Mouse (Mus musculus) liver, embryonic 12.5 days (tissue): ENCODE results near the gene Neurl4. TPM values are rescaled to one million over a fixed set of nuclear protein-coding genes. Genes with fewer than 3 reads are reported as not detected.
"Not testable (repeated sequence)": the region's sequence is repeated elsewhere in the genome, so short reads cannot be mapped to it uniquely, and the experiment has no call there.

Experiments used
- ATAC-seq: fragments of 200-750 bp; cut with Nextera tagmentation; 2 replicates; pipeline ENCODE4 v1.8.0; 2017; ENCODE audit warnings: moderate number of reproducible peaks, mild to moderate bottlenecking, moderate library complexity
- H3K27ac ChIP-seq: fragments of 300-500 bp; sonication (generic); 2 replicates; pipeline ENCODE4 v1.5.1; 2016; ENCODE audit warnings: mild to moderate bottlenecking
- H3K27me3 ChIP-seq: fragments of 300-500 bp; sonication (generic); replicated peaks from 2 replicates; pipeline ENCODE4 v1.6.1; 2016; ENCODE audit warnings: mild to moderate bottlenecking, moderate library complexity
- H3K36me3 ChIP-seq: fragments of 300-500 bp; sonication (generic); 2 replicates; pipeline ENCODE4 v1.6.1; 2016; ENCODE audit warnings: mild to moderate bottlenecking, moderate library complexity
- H3K4me1 ChIP-seq: fragments of 300-500 bp; sonication (generic); 2 replicates; pipeline ENCODE4 v1.6.1; 2016
- H3K4me2 ChIP-seq: fragments of 300-500 bp; sonication (generic); 2 replicates; pipeline ENCODE4 v1.6.1; 2016; ENCODE audit warnings: mild to moderate bottlenecking, moderate library complexity
- H3K4me3 ChIP-seq: fragments of 300-500 bp; sonication (generic); 2 replicates; pipeline ENCODE4 v1.5.1; 2016; ENCODE audit warnings: mild to moderate bottlenecking, moderate library complexity
- H3K9ac ChIP-seq: fragments of 300-500 bp; sonication (generic); 2 replicates; pipeline ENCODE4 v1.6.1; 2016; ENCODE audit warnings: mild to moderate bottlenecking, moderate library complexity
- H3K9me3 ChIP-seq: fragments of 300-500 bp; sonication (generic); replicated peaks from 2 replicates; pipeline ENCODE4 v1.6.1; 2016; ENCODE audit warnings: mild to moderate bottlenecking, moderate library complexity
- WGBS: fragments of 180-500 bp; shearing (Covaris S2); methylation state at CpG from one replicate; pipeline ENCODE4 v1.1.7; 2016; ENCODE audit not compliant: insufficient replicate concordance; 5-methylcytosine and 5-hydroxymethylcytosine counted together
- polyA plus RNA-seq: library from polyadenylated mRNA; unstranded; fragments of >200 nt; fragmentation: Nextera tagmentation; extraction: Ambion mirVana; gene quantifications from 2 replicates; pipeline ENCODE4 v1.2.1, GENCODE M21; 2016

The Neurl4 gene
- 4.5 and 5.7 TPM in 2 replicates for polyA plus RNA-seq

- peaks cover 49% of the 10 kb centered on the region for H3K4me1 ChIP-seq
These were observed at the start of gene Neurl4, which contains the start of gene 2810408A11Rik for GRCm38 (mm10) chr11:69900471-69901405. Gene Neurl4, plus strand, starts transcription at chr11:69901072. Gene 2810408A11Rik, minus strand, starts transcription at chr11:69900987.

GRCm38 (mm10) chr11:69853994-69854393 lies 46.9 kb upstream of the Neurl4 start:
- WGBS: 10% methylated on average over 7 of the region's 7 CpGs
- H3K4me3 ChIP-seq: peak overlapping the region; percentile 42
- peaks cover 42% of the 10 kb centered on the region for H3K36me3 ChIP-seq
- peaks cover 25% of the 10 kb centered on the region for H3K27me3 ChIP-seq
- H3K9me3 ChIP-seq: no peaks in the 10 kb centered on the region
- ATAC-seq: peak; percentile 93
- peak overlapping the region; percentile 73 for H3K9ac ChIP-seq
- peak overlapping the region; percentile 99 for H3K27ac ChIP-seq
- peak overlapping the region; percentile 72 for H3K4me2 ChIP-seq
- H3K4me1 ChIP-seq: peaks cover 72% of the 10 kb centered on the region

More at GRCm38 (mm10) chr11:69900471-69901405, at the start of gene Neurl4, which contains the start of gene 2810408A11Rik:
- peak within 1 kb of the TSS; percentile 92 for H3K9ac ChIP-seq
- peak within 1 kb of the TSS; percentile 86 for H3K4me3 ChIP-seq
- peak; percentile 91 for ATAC-seq
- peak within 1 kb of the TSS; percentile 95 for H3K4me2 ChIP-seq
- no peaks in the 10 kb centered on the region for H3K9me3 ChIP-seq
- peaks cover 8% of the 10 kb centered on the region for H3K27me3 ChIP-seq
- peaks cover 27% of the 10 kb centered on the region for H3K36me3 ChIP-seq
- under 1% methylated on average over 38 of the region's 38 CpGs for WGBS
- peak within 1 kb of the TSS; percentile 95 for H3K27ac ChIP-seq

- no peak for ATAC-seq
- H3K36me3 ChIP-seq: peaks cover 35% of the 10 kb centered on the region
- H3K9me3 ChIP-seq: no peaks in the 10 kb centered on the region
- H3K4me1 ChIP-seq: peaks cover 65% of the 10 kb centered on the region
- 58% methylated on average over 10 of the region's 10 CpGs for WGBS
- H3K4me3 ChIP-seq: peak overlapping the region; percentile 16; the same call in 1 of the 2 replicates
- H3K9ac ChIP-seq: peak overlapping the region; percentile 66
- H3K27me3 ChIP-seq: peaks cover 32% of the 10 kb centered on the region
- H3K27ac ChIP-seq: peak overlapping the region; percentile 99
- peak overlapping the region; percentile 72 for H3K4me2 ChIP-seq
These were observed 46.2 kb upstream of the Neurl4 start for GRCm38 (mm10) chr11:69854680-69855079.

- H3K27ac ChIP-seq: peak overlapping the region; percentile 99
- H3K4me2 ChIP-seq: peak overlapping the region; percentile 72
- no peaks in the 10 kb centered on the region for H3K9me3 ChIP-seq
- H3K36me3 ChIP-seq: peaks cover 29% of the 10 kb centered on the region
- WGBS: 23% methylated on average over 16 of the region's 16 CpGs
- peaks cover 36% of the 10 kb centered on the region for H3K27me3 ChIP-seq
- H3K4me3 ChIP-seq: peak overlapping the region; percentile 16; the same call in 1 of the 2 replicates
- peaks cover 59% of the 10 kb centered on the region for H3K4me1 ChIP-seq
- ATAC-seq: peak; percentile 38
- H3K9ac ChIP-seq: peak overlapping the region; percentile 66
These were observed 45.5 kb upstream of the Neurl4 start for GRCm38 (mm10) chr11:69855347-69855746.

- no peak within 1 kb of the TSS for H3K27ac ChIP-seq
- 35% methylated on average over 30 of the region's 30 CpGs for WGBS
- peaks cover 34% of the 10 kb centered on the region for H3K4me1 ChIP-seq
- no peaks in the 10 kb centered on the region for H3K9me3 ChIP-seq
- H3K9ac ChIP-seq: no peak within 1 kb of the TSS
- no peak for ATAC-seq
- H3K4me2 ChIP-seq: peak within 1 kb of the TSS; percentile 21; the same call in 1 of the 2 replicates
- H3K36me3 ChIP-seq: no peaks in the 10 kb centered on the region
- H3K4me3 ChIP-seq: no peak within 1 kb of the TSS
- peaks cover 36% of the 10 kb centered on the region for H3K27me3 ChIP-seq
These were observed 42.5 kb upstream of the Neurl4 start, which contains the start of gene Tnk1 for GRCm38 (mm10) chr11:69858113-69858998. Gene Tnk1, minus strand, starts transcription at chr11:69858730.

GRCm38 (mm10) chr11:69863729-69864128 lies 37.1 kb upstream of the Neurl4 start:
- H3K9me3 ChIP-seq, H3K36me3 ChIP-seq: not testable (repeated sequence)
- 74% methylated on average over 3 of the region's 3 CpGs for WGBS
- Histone ChIP-seq H3K4me2 (peak overlapping the region; percentile 61), H3K4me1 (peaks cover 45% of the 10 kb centered on the region), H3K27ac (peak overlapping the region; percentile 84), H3K4me3 (peak overlapping the region; percentile 2; the same call in 1 of the 2 replicates), H3K27me3 (peaks cover 14% of the 10 kb centered on the region), H3K9ac (peak overlapping the region; percentile 61)
- peak; percentile 61 for ATAC-seq

- H3K4me2 ChIP-seq: peak overlapping the region; percentile 61
- peak overlapping the region; percentile 2; the same call in 1 of the 2 replicates for H3K4me3 ChIP-seq
- H3K9me3 ChIP-seq: no peaks in the 10 kb centered on the region
- H3K4me1 ChIP-seq: peaks cover 45% of the 10 kb centered on the region
- H3K27me3 ChIP-seq: peaks cover 8% of the 10 kb centered on the region
- WGBS: 23% methylated on average over 8 of the region's 8 CpGs
- peak overlapping the region; percentile 84 for H3K27ac ChIP-seq
- ATAC-seq: peak; percentile 64
- no peaks in the 10 kb centered on the region for H3K36me3 ChIP-seq
- peak overlapping the region; percentile 61 for H3K9ac ChIP-seq
These were observed 36.6 kb upstream of the Neurl4 start for GRCm38 (mm10) chr11:69864138-69864860.

- peak overlapping the region; percentile 84; the same call in 1 of the 2 replicates for H3K27ac ChIP-seq
- ATAC-seq: no peak
- no peak overlapping the region for H3K9ac ChIP-seq
- H3K4me1 ChIP-seq: peaks cover 52% of the 10 kb centered on the region
- no peaks in the 10 kb centered on the region for H3K36me3 ChIP-seq
- H3K4me2 ChIP-seq: no peak overlapping the region
- H3K4me3 ChIP-seq: no peak overlapping the region
- no peaks in the 10 kb centered on the region for H3K9me3 ChIP-seq
- WGBS: 81% methylated on average over 9 of the region's 9 CpGs
- H3K27me3 ChIP-seq: no peaks in the 10 kb centered on the region
These were observed 35.3 kb upstream of the Neurl4 start for GRCm38 (mm10) chr11:69865561-69865960.

GRCm38 (mm10) chr11:69867335-69867734 lies 33.5 kb upstream of the Neurl4 start:
- Histone ChIP-seq H3K4me2 (peak overlapping the region; percentile 19), H3K4me3 (no peak overlapping the region), H3K36me3 (no peaks in the 10 kb centered on the region), H3K27ac (no peak overlapping the region), H3K4me1 (peaks cover 57% of the 10 kb centered on the region), H3K9ac (no peak overlapping the region; the same call in 1 of the 2 replicates), H3K9me3 (no peaks in the 10 kb centered on the region), H3K27me3 (no peaks in the 10 kb centered on the region)
- ATAC-seq: peak; percentile 50; the same call in 1 of the 2 replicates
- 34% methylated on average over 9 of the region's 9 CpGs for WGBS

- no peak overlapping the region for H3K27ac ChIP-seq
- no peaks in the 10 kb centered on the region for H3K9me3 ChIP-seq
- whole genome bisulfite sequencing: 59% methylated on average over 2 of the region's 2 CpGs
- no peaks in the 10 kb centered on the region for H3K27me3 ChIP-seq
- H3K4me2 ChIP-seq: no peak overlapping the region
- no peaks in the 10 kb centered on the region for H3K36me3 ChIP-seq
- no peak overlapping the region for H3K9ac ChIP-seq
- H3K4me1 ChIP-seq: peaks cover 40% of the 10 kb centered on the region
- no peak overlapping the region for H3K4me3 ChIP-seq
- ATAC-seq: 0 out of 2 replicates have a peak, but pooled peaks have one; percentile 6
These were observed 30.4 kb upstream of the Neurl4 start for GRCm38 (mm10) chr11:69870289-69871069.
